Mouse (Mus musculus) kidney, adult 2 months (tissue): ENCODE results near the gene Lingo4. TPM values are rescaled to one million over a fixed set of nuclear protein-coding genes. Genes with fewer than 3 reads are reported as not detected.

Experiments
- DNase-seq: peaks from one replicate; pipeline ENCODE4 v3.0.0; 2021
- H3K27ac ChIP-seq: fragments of 200-500 bp; 2 replicates; pipeline ENCODE4 v1.5.1; 2012; ENCODE audit warnings: low read depth, low read length, control low read depth, inconsistent platforms; ENCODE audit not compliant: insufficient read depth
- H3K27me3 ChIP-seq: fragments of 200-500 bp; replicated peaks from 2 replicates; pipeline ENCODE4 v1.6.1; 2012; ENCODE audit warnings: mild to moderate bottlenecking, moderate library complexity, low read length, inconsistent platforms; ENCODE audit not compliant: control insufficient read depth, insufficient read depth
- H3K36me3 ChIP-seq: fragments of 200-500 bp; 2 replicates; pipeline ENCODE4 v1.6.1; 2012; ENCODE audit warnings: mild to moderate bottlenecking, moderate library complexity, low read length, inconsistent platforms; ENCODE audit not compliant: control insufficient read depth, insufficient read depth
- H3K4me1 ChIP-seq: fragments of 200-500 bp; 2 replicates; pipeline ENCODE4 v1.6.1; 2011; ENCODE audit warnings: low read length; ENCODE audit not compliant: control insufficient read depth, insufficient read depth
- H3K4me3 ChIP-seq: fragments of 200-500 bp; 2 replicates; pipeline ENCODE4 v1.5.1; 2011; ENCODE audit warnings: mild to moderate bottlenecking, low read depth, low read length, control low read depth; ENCODE audit not compliant: insufficient read depth
- CTCF ChIP-seq: fragments of 200-500 bp; conservative IDR thresholded peaks from 2 replicates; pipeline ENCODE4 v1.5.1; 2011; ENCODE audit warnings: low read depth, mild to moderate bottlenecking, control low read depth, low read length, moderate library complexity, mixed read lengths; ENCODE audit not compliant: insufficient read depth, insufficient read length
- POLR2A ChIP-seq: fragments of 200-500 bp; IDR thresholded peaks from one replicate; pipeline ENCODE4 v1.6.1; 2011; ENCODE audit warnings: low read depth, low read length, control low read depth
- WGBS: fragments of 180-500 bp; shearing (Covaris S2); methylation state at CpG from one replicate; pipeline ENCODE4 v1.1.7; 2018; 5-methylcytosine and 5-hydroxymethylcytosine counted together
- polyA plus RNA-seq: library from polyadenylated mRNA; depleted of rRNA; stranded (reverse); fragments of >200 nt; gene quantifications from 2 replicates; pipeline ENCODE4 v1.2.3, GENCODE M21; 2012

Lingo4 gene
- polyA plus RNA-seq, 1 experiment = 0.20 TPM

GRCm38 (mm10) chr3:94368631-94369030 is 29.7 kb upstream of the Lingo4 start:
- Histone ChIP-seq H3K27me3 (no peaks in the 10 kb centered on the region), H3K4me1 (peaks cover 4% of the 10 kb centered on the region; the same call in 1 of the 2 replicates), H3K27ac (no peak overlapping the region), H3K36me3 (no peaks in the 10 kb centered on the region), H3K4me3 (no peak overlapping the region)
- 71% methylated on average over 6 of the region's 6 CpGs for WGBS
- TF ChIP-seq CTCF (no peak), POLR2A (no peak)
- DNase-seq = no peak

GRCm38 (mm10) chr3:94369709-94370108 is 28.6 kb upstream of the Lingo4 start:
- TF ChIP-seq POLR2A (no peak), CTCF (no peak)
- 55% methylated on average over 2 of the region's 2 CpGs for WGBS
- no peak overlapping the region for H3K4me3 ChIP-seq
- no peak for DNase-seq
- no peaks in the 10 kb centered on the region for H3K27me3 ChIP-seq
- peaks cover 11% of the 10 kb centered on the region for H3K4me1 ChIP-seq
- no peak overlapping the region for H3K27ac ChIP-seq
- no peaks in the 10 kb centered on the region for H3K36me3 ChIP-seq

GRCm38 (mm10) chr3:94371637-94372036 is 26.7 kb upstream of the Lingo4 start:
- Histone ChIP-seq H3K27ac (peak overlapping the region; percentile 68), H3K36me3 (no peaks in the 10 kb centered on the region), H3K27me3 (no peaks in the 10 kb centered on the region), H3K4me3 (no peak overlapping the region), H3K4me1 (peaks cover 13% of the 10 kb centered on the region)
- no peak for TF ChIP-seq CTCF
- TF ChIP-seq POLR2A = no peak
- 3% methylated on average over 11 of the region's 11 CpGs for WGBS
- DNase-seq = peak; percentile 98

- DNase-seq = no peak
- TF ChIP-seq CTCF = no peak
- no peak for TF ChIP-seq POLR2A
- H3K27ac ChIP-seq = peak overlapping the region; percentile 89
- H3K4me3 ChIP-seq = no peak overlapping the region
- 0% methylated on average over 3 of the region's 3 CpGs for WGBS
- peaks cover 13% of the 10 kb centered on the region for H3K4me1 ChIP-seq
- no peaks in the 10 kb centered on the region for H3K27me3 ChIP-seq
- H3K36me3 ChIP-seq = no peaks in the 10 kb centered on the region
Measured at GRCm38 (mm10) chr3:94372038-94372437, 26.3 kb upstream of the Lingo4 start.

- TF ChIP-seq POLR2A (no peak), CTCF (no peak)
- peak within 1 kb of the TSS; percentile 65 for H3K4me3 ChIP-seq
- H3K36me3 ChIP-seq = no peaks in the 10 kb centered on the region
- WGBS = 16% methylated on average over 5 of the region's 5 CpGs
- H3K27me3 ChIP-seq = no peaks in the 10 kb centered on the region
- peaks cover 13% of the 10 kb centered on the region for H3K4me1 ChIP-seq
- H3K27ac ChIP-seq = peak within 1 kb of the TSS; percentile 89
- DNase-seq = peak; percentile 91
Measured at GRCm38 (mm10) chr3:94372641-94373040, 25.7 kb upstream of the Lingo4 start, which contains the start of gene Rorc. TSS of gene Rorc (plus strand) at chr3:94372794.

GRCm38 (mm10) chr3:94373090-94373489 is 25.2 kb upstream of the Lingo4 start:
- TF ChIP-seq CTCF (no peak), POLR2A (no peak)
- Histone ChIP-seq H3K4me1 (peaks cover 13% of the 10 kb centered on the region), H3K27me3 (no peaks in the 10 kb centered on the region), H3K27ac (peak overlapping the region; percentile 89), H3K36me3 (no peaks in the 10 kb centered on the region), H3K4me3 (peak overlapping the region; percentile 65)
- 3% methylated on average over 10 of the region's 10 CpGs for WGBS
- DNase-seq = peak; percentile 57

- peaks cover 13% of the 10 kb centered on the region for H3K4me1 ChIP-seq
- 1% methylated on average over 5 of the region's 5 CpGs for WGBS
- H3K27ac ChIP-seq = no peak overlapping the region
Measured at GRCm38 (mm10) chr3:94373597-94374011, 24.7 kb upstream of the Lingo4 start.

More at GRCm38 (mm10) chr3:94373597-94374011, 24.7 kb upstream of the Lingo4 start:
- H3K27me3 ChIP-seq = no peaks in the 10 kb centered on the region
- no peaks in the 10 kb centered on the region for H3K36me3 ChIP-seq
- no peak for TF ChIP-seq CTCF
- no peak for TF ChIP-seq POLR2A
- peak; percentile 82 for DNase-seq
- peak overlapping the region; percentile 65 for H3K4me3 ChIP-seq
